Mouse (Mus musculus): Measurements from ENCODE around the gene Gm4070. TPM values are rescaled to one million over a fixed set of nuclear protein-coding genes. Genes with fewer than 3 reads are reported as not detected.
A peak's percentile ranks its signal among the peaks of the same experiment; 100 is the strongest.
"Not testable (repeated sequence)": the region's sequence is repeated elsewhere in the genome, so short reads cannot be mapped to it uniquely, and the experiment has no call there.

Gm4070 gene
- polyA plus RNA-seq (2015; fragmentation: Nextera tagmentation; extraction: Ambion mirVana) = not detected in 2 replicates

DNA sequence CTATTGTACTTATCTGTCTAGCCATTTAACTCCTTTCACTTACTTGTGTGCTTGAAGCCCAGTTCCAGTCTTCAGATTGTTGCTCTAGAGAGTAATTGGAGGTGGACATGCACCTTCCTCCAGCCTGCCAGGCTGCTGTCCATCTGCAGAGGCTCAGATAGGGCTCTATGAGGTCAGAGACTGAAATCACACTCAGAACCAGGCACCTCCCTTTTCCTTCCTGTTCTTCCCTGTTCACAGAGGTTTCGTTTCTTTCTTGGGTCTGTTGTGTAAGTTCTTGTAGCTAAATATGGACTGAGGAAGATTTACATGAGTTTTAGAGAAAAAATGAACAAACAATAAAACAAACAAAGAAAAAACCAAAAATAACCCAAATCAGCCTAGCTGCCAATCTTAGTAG is at the start of gene Gm4070:
Gene Gm4070 (minus strand): TSS at position 156 of the 400 bp plus-strand sequence.
- H3K27me3 ChIP-seq (ENCODE audit: control insufficient read depth, insufficient read depth, low read depth, low read length) = not testable (repeated sequence)
- WGBS = 71% methylated on average over 1 of the region's 1 CpGs

DNA sequence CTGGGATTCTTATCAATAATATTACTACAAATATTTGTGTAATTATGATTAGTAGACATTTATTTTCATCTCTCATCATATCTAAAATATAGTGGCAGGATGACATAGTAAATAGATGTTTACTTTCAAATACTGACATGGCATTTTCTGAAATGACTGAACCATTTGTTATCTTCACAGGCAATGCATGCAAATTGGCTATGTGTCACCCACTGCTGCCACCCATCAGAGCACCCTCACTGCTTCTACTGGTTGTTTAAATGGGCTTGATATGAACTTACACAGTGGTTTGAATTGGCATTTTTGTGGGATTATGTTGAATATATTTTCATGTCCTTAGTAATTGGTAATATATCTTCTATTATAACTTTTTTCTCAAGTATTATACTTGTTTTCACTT is 773 bp upstream of the Gm4070 start:
- not testable (repeated sequence) for H3K9ac ChIP-seq (ENCODE audit: low read depth, low read length); H3K9me3 ChIP-seq (replicated peaks; ENCODE audit: control insufficient read depth, low read length, poor library complexity, severe bottlenecking); H3K27ac ChIP-seq (ENCODE audit: low read length); H3K36me3 ChIP-seq (ENCODE audit: control insufficient read depth, insufficient read depth, low read length); H3K4me1 ChIP-seq (ENCODE audit: control insufficient read depth, insufficient read depth, low read length); H3K27me3 ChIP-seq (ENCODE audit: control insufficient read depth, insufficient read depth, low read depth, low read length); H3K4me2 ChIP-seq (ENCODE audit: low read length); ATAC-seq; H3K4me3 ChIP-seq (ENCODE audit: low read depth, low read length)

More for the DNA sequence above, at the start of gene Gm4070:
- H3K4me2 ChIP-seq (ENCODE audit: low read length); H3K9me3 ChIP-seq (replicated peaks; ENCODE audit: control insufficient read depth, low read length, poor library complexity, severe bottlenecking); H3K4me1 ChIP-seq (ENCODE audit: control insufficient read depth, insufficient read depth, low read length); H3K36me3 ChIP-seq (ENCODE audit: control insufficient read depth, insufficient read depth, low read length); ATAC-seq; H3K9ac ChIP-seq (ENCODE audit: low read depth, low read length); H3K27ac ChIP-seq (ENCODE audit: low read length); H3K4me3 ChIP-seq (ENCODE audit: low read depth, low read length): not testable (repeated sequence)

DNA sequence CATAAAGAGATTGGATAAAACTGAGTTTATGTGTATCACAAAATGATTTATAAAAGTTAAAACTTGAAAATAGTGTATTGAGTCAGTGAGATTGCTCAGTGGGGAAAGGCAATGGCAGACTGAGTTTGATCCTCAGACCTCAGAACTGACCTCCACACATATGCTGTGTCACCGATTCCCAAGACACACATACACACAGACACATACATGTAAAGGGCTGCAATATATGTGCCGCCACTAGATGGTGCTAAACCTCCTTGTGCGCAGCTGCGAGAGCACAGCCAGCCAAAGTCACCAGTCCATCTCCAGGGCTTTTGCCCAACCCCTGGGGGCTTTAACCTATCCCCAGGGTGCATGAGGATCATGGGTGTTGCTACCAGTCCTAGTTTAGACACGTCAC is 1.4 kb downstream of the Gm4070 start:
- not testable (repeated sequence) for H3K9me3 ChIP-seq (replicated peaks; ENCODE audit: control insufficient read depth, low read length, poor library complexity, severe bottlenecking); H3K9ac ChIP-seq (ENCODE audit: low read depth, low read length); H3K27ac ChIP-seq (ENCODE audit: low read length); ATAC-seq; H3K4me1 ChIP-seq (ENCODE audit: control insufficient read depth, insufficient read depth, low read length); H3K4me2 ChIP-seq (ENCODE audit: low read length); H3K4me3 ChIP-seq (ENCODE audit: low read depth, low read length); H3K36me3 ChIP-seq (ENCODE audit: control insufficient read depth, insufficient read depth, low read length); H3K27me3 ChIP-seq (ENCODE audit: control insufficient read depth, insufficient read depth, low read depth, low read length)
- WGBS = no CpG with 5 or more reads among the region's 5 CpGs

DNA sequence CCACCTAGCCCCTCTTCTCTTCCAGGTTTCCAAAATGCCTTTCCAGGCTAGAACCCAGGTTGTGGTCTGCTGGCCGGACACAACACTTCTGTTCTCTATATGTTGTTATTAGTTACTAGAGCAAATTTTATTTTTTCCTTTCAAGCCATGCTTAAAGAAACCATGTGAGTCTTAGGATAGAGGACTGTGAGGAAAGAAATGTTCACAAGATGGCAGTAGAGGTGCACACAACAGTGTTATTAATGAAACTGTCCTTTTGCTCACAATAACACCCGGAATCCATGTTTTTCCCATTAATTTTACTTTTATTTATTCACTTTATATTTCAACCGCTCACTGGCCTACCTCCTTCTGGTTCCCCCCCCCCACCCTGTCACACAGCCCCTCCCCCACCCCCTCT is 8.5 kb downstream of the Gm4070 start:
- not testable (repeated sequence) for H3K4me1 ChIP-seq (ENCODE audit: control insufficient read depth, insufficient read depth, low read length); H3K27me3 ChIP-seq (ENCODE audit: control insufficient read depth, insufficient read depth, low read depth, low read length); H3K9me3 ChIP-seq (replicated peaks; ENCODE audit: control insufficient read depth, low read length, poor library complexity, severe bottlenecking); H3K36me3 ChIP-seq (ENCODE audit: control insufficient read depth, insufficient read depth, low read length); H3K9ac ChIP-seq (ENCODE audit: low read depth, low read length); H3K27ac ChIP-seq (ENCODE audit: low read length); H3K4me3 ChIP-seq (ENCODE audit: low read depth, low read length); H3K4me2 ChIP-seq (ENCODE audit: low read length); ATAC-seq
- WGBS = 100% methylated on average over 1 of the region's 3 CpGs

DNA sequence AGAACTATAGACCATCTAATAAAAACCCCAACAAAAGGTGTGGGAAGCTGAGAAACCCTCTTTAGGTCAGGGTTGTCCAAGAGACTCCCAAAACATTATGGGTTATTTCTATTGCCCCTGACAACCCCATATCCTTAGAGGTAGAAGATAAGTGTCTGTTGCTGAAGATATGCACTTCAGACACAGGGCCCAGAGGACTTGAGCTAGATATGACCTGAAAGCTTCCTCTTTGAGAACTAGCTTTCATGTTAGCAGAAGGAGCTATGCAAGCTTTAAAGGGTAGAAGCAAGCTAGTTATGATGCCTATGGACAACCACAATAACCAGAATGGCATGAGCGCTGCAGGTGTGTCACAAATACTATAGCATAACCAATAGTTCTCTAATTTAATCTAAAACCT is 21.6 kb downstream of the Gm4070 start:
- not testable (repeated sequence) for ATAC-seq; H3K4me3 ChIP-seq (ENCODE audit: low read depth, low read length)
- no CpG with 5 or more reads among the region's 1 CpGs for WGBS

DNA sequence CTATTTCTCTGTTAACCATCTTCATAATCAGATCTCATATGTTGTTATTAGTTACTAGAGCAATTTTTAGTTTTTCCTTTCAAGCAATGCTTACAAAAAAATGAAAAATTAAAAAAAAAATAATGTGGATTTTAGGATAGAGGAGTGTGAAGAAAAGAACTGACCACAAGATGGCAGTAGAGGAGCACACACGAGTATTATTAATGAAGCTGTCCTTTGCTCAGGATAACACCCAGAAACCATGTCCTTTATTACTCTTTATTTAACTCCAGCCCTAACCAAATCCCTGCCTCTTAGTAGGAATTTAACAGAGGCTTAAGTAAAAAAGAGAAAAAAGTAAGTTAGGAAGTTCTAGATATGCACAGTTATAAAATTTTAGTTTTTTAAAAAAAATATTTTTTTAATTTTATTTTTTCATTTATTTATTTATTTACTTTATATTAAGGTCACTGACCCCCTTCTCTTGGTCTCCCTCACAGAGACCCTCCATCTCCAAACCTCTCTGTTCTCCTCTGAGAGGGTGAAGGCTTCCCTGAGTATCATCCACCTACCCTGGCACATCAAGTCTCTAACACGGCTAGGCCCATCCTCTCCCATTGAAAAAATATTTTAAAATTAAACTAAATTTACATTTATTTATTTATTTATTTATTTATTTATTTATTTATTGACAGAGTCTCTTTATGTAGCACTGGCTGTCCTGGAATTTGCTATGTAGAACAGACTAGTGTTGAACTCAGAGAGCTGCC is 70.0 kb downstream of the Gm4070 start:
- H3K27ac ChIP-seq (ENCODE audit: low read length); H3K4me1 ChIP-seq (ENCODE audit: control insufficient read depth, insufficient read depth, low read length); H3K4me3 ChIP-seq (ENCODE audit: low read depth, low read length); H3K27me3 ChIP-seq (ENCODE audit: control insufficient read depth, insufficient read depth, low read depth, low read length); H3K9ac ChIP-seq (ENCODE audit: low read depth, low read length); H3K9me3 ChIP-seq (replicated peaks; ENCODE audit: control insufficient read depth, low read length, poor library complexity, severe bottlenecking); H3K4me2 ChIP-seq (ENCODE audit: low read length); H3K36me3 ChIP-seq (ENCODE audit: control insufficient read depth, insufficient read depth, low read length): not testable (repeated sequence)
- ATAC-seq = peak; percentile 79; the same call in 1 of the 2 replicates
- WGBS = no CpG with 5 or more reads among the region's 2 CpGs

More for the DNA sequence above, 21.6 kb downstream of the Gm4070 start:
- H3K36me3 ChIP-seq (ENCODE audit: control insufficient read depth, insufficient read depth, low read length); H3K9ac ChIP-seq (ENCODE audit: low read depth, low read length); H3K27ac ChIP-seq (ENCODE audit: low read length); H3K27me3 ChIP-seq (ENCODE audit: control insufficient read depth, insufficient read depth, low read depth, low read length); H3K9me3 ChIP-seq (replicated peaks; ENCODE audit: control insufficient read depth, low read length, poor library complexity, severe bottlenecking); H3K4me1 ChIP-seq (ENCODE audit: control insufficient read depth, insufficient read depth, low read length); H3K4me2 ChIP-seq (ENCODE audit: low read length): not testable (repeated sequence)

DNA sequence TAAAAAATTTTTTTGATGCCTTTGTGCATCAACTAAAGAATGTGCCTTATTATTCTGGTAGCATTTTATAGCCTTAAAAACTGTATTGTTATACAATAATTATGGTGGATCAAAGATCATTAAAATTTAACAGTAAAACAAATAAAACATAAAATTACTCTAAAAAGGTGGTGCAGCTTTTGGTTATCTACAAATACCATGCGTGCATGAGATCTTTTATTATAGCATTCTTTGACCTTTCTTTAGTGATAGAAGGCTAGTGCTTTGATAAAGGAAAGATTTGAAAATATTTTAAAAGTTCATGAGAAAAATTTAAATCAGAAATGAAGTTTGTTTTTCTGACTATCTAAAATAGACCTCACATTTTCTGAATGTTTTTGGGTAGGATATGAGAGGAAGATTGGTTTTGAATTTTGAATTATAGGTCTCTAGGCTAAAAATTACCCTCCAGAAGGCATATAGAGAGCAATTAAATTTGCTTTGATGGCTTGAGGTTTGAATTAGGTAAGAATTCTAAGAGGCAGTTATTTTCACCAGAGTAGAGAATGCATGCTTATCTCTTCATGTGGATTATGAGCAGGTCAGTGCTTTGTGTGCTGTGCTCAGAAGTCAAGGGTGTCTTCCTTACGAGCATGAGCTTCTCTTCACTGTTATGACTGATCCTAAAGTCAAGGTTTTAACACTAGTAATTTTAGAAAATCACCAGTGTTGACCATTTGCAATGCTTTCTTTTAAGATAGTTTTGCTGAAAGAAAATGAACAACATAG is 73.9 kb downstream of the Gm4070 start:
- not testable (repeated sequence) for H3K27me3 ChIP-seq (ENCODE audit: control insufficient read depth, insufficient read depth, low read depth, low read length); H3K9me3 ChIP-seq (replicated peaks; ENCODE audit: control insufficient read depth, low read length, poor library complexity, severe bottlenecking); H3K4me3 ChIP-seq (ENCODE audit: low read depth, low read length); H3K4me2 ChIP-seq (ENCODE audit: low read length); H3K4me1 ChIP-seq (ENCODE audit: control insufficient read depth, insufficient read depth, low read length); H3K9ac ChIP-seq (ENCODE audit: low read depth, low read length); H3K36me3 ChIP-seq (ENCODE audit: control insufficient read depth, insufficient read depth, low read length); ATAC-seq; H3K27ac ChIP-seq (ENCODE audit: low read length)
- 80% methylated on average over 1 of the region's 2 CpGs for WGBS

DNA sequence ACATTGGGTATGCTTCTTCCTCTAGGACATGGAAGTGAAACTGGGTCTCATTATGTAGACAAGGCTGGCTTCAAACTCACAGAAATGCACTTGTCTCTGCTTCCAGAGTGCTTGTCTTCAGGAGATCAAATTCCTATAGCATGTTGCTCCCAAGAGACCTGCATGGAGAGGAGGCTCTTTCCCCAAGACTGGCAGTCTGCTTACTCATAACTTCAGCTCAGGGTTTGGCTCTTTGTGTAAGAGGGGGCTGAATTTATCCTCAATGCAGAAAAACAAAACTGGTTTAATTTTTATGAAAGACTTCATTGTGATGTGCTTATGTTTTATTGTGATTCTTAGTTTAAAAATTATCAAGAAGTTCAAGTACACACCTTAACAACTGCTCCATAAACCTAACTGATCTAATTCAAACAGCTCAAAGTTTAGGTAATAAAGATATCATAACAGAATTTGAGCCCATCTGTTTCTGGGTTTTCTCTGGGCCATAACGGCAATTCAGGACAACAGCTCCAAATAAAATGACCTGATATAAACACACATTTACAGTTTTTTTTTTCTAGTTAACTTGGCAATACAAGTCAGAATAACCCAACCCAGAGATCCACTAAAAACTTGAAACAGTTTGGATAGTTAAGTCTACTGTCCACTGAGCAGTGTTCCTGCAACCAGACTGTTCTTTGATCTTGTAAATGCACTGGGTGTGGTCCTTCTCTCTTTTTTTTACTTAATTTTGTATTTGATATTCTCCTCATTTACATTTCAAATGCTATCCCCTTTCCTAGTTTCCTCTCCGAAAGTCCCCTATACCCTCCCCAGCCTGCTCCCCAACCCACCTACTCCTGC is 97.8 kb downstream of the Gm4070 start:
- H3K4me2 ChIP-seq (ENCODE audit: low read length); H3K4me3 ChIP-seq (ENCODE audit: low read depth, low read length); H3K27ac ChIP-seq (ENCODE audit: low read length); ATAC-seq; H3K9me3 ChIP-seq (replicated peaks; ENCODE audit: control insufficient read depth, low read length, poor library complexity, severe bottlenecking); H3K9ac ChIP-seq (ENCODE audit: low read depth, low read length); H3K27me3 ChIP-seq (ENCODE audit: control insufficient read depth, insufficient read depth, low read depth, low read length); H3K4me1 ChIP-seq (ENCODE audit: control insufficient read depth, insufficient read depth, low read length); H3K36me3 ChIP-seq (ENCODE audit: control insufficient read depth, insufficient read depth, low read length): not testable (repeated sequence)
- no CpG with 5 or more reads among the region's 2 CpGs for WGBS

Data from midbrain, embryonic 16.5 days (tissue).